Mouse (Mus musculus) liver, embryonic 14.5 days (tissue): ENCODE data around the gene Timp2.

Experiments
- CTCF ChIP-seq: IDR thresholded peaks from 2 replicates; pipeline ENCODE4 v1.5.1; 2016; ENCODE audit warnings: antibody characterized with exemption, low read depth, control low read depth
- EP300 ChIP-seq: IDR thresholded peaks from 2 replicates; pipeline ENCODE4 v1.6.1; 2016; ENCODE audit warnings: antibody characterized with exemption, low read depth

GRCm38 (mm10) chr11:118326991-118327971 lies 28.3 kb downstream of the Timp2 start:
- no peak for TF ChIP-seq CTCF
- TF ChIP-seq EP300, result no peak
